Mouse (Mus musculus) kidney, adult 8-10 months (tissue): Measurements from ENCODE around the gene Heyl.
"Not testable (repeated sequence)": the region's sequence is repeated elsewhere in the genome, so short reads cannot be mapped to it uniquely, and the experiment has no call there.

Experiments
- DNase-seq, 2 experiments: peaks; one replicate each; pipeline ENCODE4 v3.0.0; 2022

Gene Heyl

GRCm38 (mm10) chr4:123289038-123289437, 55.7 kb downstream of the Heyl start:
- no peak for DNase-seq

- no peak for DNase-seq
These were observed 59.0 kb downstream of the Heyl start for GRCm38 (mm10) chr4:123292390-123292789.

GRCm38 (mm10) chr4:123292989-123293388, 59.6 kb downstream of the Heyl start:
- DNase-seq = peak in 1 of 2 experiments; percentile 20

GRCm38 (mm10) chr4:123293661-123294443, 60.5 kb downstream of the Heyl start:
- no peak for DNase-seq

- not testable (repeated sequence) for DNase-seq
These were observed 61.7 kb downstream of the Heyl start for GRCm38 (mm10) chr4:123295026-123295425.

GRCm38 (mm10) chr4:123295516-123296147, 62.3 kb downstream of the Heyl start:
- no peak for DNase-seq

- no peak for DNase-seq
These were observed 62.8 kb downstream of the Heyl start for GRCm38 (mm10) chr4:123296148-123296534.

GRCm38 (mm10) chr4:123297195-123297960, 64.0 kb downstream of the Heyl start:
- no peak for DNase-seq

GRCm38 (mm10) chr4:123298226-123298625, 64.9 kb downstream of the Heyl start:
- DNase-seq = no peak

- peak; percentile 72 to 77 for DNase-seq
These were observed 65.8 kb downstream of the Heyl start for GRCm38 (mm10) chr4:123298980-123299670.
